Mouse (Mus musculus): ENCODE measurements around the gene Sec31b. TPM values are rescaled to one million over a fixed set of nuclear protein-coding genes. Genes with fewer than 3 reads are reported as not detected.

The Sec31b gene
- 0.29 and 0.49 TPM in 2 replicates for polyA plus RNA-seq (2015; fragmentation: Nextera tagmentation; extraction: Ambion mirVana)

DNA sequence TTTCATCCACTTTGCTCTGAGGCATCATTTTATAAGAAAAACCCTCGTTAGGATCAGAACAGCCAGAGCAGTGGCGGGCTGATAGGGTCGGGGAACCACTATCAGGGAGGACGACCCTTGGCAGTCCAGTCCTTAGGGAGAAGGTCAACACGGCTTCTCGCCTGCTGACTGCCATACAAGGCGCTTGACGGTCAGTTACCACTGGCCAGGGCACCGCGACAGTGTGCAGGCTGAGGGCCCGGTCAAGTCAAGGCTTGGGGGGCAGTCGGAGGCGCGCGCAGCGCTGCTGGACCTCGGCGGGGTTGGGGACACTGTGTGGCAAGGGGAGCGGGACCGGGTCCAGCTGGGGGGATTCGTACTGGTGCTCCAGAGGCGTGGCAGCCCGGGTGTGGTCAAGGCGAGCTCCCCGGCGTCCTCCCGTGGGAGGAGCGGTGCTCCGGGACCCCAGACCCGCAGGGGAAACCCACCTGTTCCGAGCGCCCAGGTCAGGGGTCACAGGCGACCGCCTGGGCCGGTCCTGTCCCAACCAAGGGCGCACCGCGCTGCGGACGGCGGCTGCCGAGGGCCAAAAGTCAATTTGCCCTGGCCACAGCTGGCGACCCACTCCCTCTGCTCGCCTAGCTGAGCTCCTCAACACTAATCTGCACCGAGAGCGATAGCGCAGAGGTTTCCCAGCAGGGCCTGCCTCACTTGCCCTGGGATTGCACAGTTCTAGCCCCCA is at the start of gene Sec31b:
Gene Sec31b (minus strand): TSS at position 544 of the 721 bp plus-strand sequence.
- Histone ChIP-seq H3K4me2 (peak within 1 kb of the TSS; percentile 79), H3K27me3 (peaks cover 37% of the 10 kb centered on the region), H3K9ac (peak within 1 kb of the TSS; percentile 68), H3K27ac (no peak within 1 kb of the TSS), H3K9me3 (peaks cover 7% of the 10 kb centered on the region; the same call in 1 of the 2 replicates), H3K36me3 (peaks cover 27% of the 10 kb centered on the region), H3K4me3 (peak within 1 kb of the TSS; percentile 45), H3K4me1 (peaks cover 7% of the 10 kb centered on the region)
- no peak for ATAC-seq (ENCODE audit: insufficient number of reproducible peaks, insufficient read depth, low FRiP score, low TSS enrichment, low read depth)
- WGBS = 3% methylated on average over 46 of the region's 47 CpGs

DNA sequence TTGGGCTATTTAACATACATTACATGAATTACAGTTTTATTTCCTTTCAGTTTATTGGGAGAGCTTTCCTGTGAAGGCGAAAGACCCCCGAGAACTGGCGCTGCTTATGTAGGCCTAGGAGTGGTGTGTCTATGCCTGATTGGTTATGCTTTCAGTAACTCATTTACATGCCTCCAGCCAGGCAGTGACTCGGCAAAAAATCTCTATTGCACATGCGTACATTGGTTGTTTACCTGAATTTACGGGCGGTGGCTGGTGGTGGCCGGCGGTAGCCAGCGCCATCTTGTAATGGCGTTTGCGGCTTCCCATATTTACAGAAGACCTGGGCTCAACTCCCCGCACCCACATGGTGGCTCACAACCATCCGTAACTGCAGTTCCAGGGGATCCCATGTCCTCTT is 48.5 kb upstream of the Sec31b start:
- no peaks in the 10 kb centered on the region for H3K4me1 ChIP-seq
- H3K4me3 ChIP-seq = no peak overlapping the region
- no peaks in the 10 kb centered on the region for H3K36me3 ChIP-seq
- no peaks in the 10 kb centered on the region for H3K9me3 ChIP-seq
- H3K27me3 ChIP-seq = peaks cover 17% of the 10 kb centered on the region; the same call in 1 of the 2 replicates
- no peak overlapping the region for H3K4me2 ChIP-seq
- H3K27ac ChIP-seq = no peak overlapping the region
- H3K9ac ChIP-seq = no peak overlapping the region
- no peak for ATAC-seq (ENCODE audit: insufficient number of reproducible peaks, insufficient read depth, low FRiP score, low TSS enrichment, low read depth)
- 95% methylated on average over 14 of the region's 14 CpGs for WGBS

- WGBS = 75% methylated on average over 6 of the region's 6 CpGs
Measured at GRCm38 (mm10) chr19:44591638-44592037, 46.0 kb upstream of the Sec31b start.

DNA sequence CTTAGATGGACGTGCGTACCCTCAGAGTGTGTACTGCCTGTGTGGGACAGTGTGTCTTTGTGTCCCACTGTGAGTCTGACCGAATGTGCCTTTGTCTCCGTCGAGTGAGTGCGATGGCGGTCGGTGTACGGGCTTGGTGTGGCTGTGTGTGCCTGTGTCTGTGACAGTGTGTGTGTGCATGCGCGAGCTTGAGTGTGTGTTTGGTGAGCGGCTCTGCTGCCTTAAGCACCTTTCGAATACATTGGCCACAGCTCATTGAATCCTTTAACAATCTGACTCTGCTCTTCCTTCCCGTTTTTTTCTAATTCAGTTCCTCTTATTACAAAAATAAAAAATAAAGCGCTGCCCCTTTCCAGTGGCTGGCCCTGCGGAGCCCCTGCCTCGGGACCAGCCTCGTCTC is 45.3 kb upstream of the Sec31b start:
- Histone ChIP-seq H3K4me1 (no peaks in the 10 kb centered on the region), H3K4me3 (no peak overlapping the region), H3K9ac (no peak overlapping the region), H3K27ac (no peak overlapping the region), H3K36me3 (no peaks in the 10 kb centered on the region), H3K4me2 (no peak overlapping the region), H3K27me3 (peaks cover 31% of the 10 kb centered on the region), H3K9me3 (no peaks in the 10 kb centered on the region)
- no peak for ATAC-seq (ENCODE audit: insufficient number of reproducible peaks, insufficient read depth, low FRiP score, low TSS enrichment, low read depth)
- 86% methylated on average over 18 of the region's 18 CpGs for WGBS

More at GRCm38 (mm10) chr19:44591638-44592037, 46.0 kb upstream of the Sec31b start:
- no peak overlapping the region for H3K27ac ChIP-seq
- ATAC-seq (ENCODE audit: insufficient number of reproducible peaks, insufficient read depth, low FRiP score, low TSS enrichment, low read depth) = no peak
- H3K4me2 ChIP-seq = no peak overlapping the region
- H3K27me3 ChIP-seq = peaks cover 30% of the 10 kb centered on the region
- no peaks in the 10 kb centered on the region for H3K4me1 ChIP-seq
- H3K9me3 ChIP-seq = no peaks in the 10 kb centered on the region
- H3K4me3 ChIP-seq = no peak overlapping the region
- no peaks in the 10 kb centered on the region for H3K36me3 ChIP-seq
- H3K9ac ChIP-seq = no peak overlapping the region

DNA sequence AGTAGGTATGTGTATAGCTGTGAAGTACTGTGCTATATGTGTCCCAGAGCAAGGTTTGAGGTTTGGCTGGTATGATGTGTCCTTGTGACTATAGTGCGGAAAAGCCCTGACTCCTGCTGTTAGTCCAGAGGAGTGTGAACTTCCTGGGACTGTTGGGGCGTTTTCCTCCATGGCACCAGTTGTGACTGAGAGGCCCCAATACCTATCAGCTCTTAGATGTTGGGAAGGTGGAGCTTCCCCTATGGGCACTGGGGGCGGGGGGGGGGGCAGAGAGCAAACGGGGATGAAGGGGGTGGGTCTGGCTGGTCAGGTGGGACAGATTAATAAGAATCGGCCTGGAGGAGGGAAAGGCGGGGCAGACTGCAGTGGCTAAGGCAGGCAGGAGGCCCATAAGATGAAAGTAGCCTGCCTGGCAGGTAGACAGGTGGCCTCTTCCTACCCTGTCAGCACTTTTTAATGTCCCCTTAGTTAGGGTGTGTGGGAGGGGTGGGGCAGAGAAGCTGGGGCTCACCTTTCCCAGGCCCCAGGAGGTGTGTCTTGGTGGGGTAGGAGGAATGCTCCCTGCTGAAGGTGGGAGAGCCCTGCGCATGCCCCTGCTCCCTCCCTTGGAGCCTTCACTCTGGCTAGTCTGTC is 44.0 kb upstream of the Sec31b start:
- Histone ChIP-seq H3K27ac (no peak overlapping the region), H3K4me1 (no peaks in the 10 kb centered on the region), H3K4me3 (no peak overlapping the region), H3K36me3 (no peaks in the 10 kb centered on the region), H3K27me3 (peaks cover 43% of the 10 kb centered on the region), H3K4me2 (no peak overlapping the region), H3K9ac (no peak overlapping the region), H3K9me3 (no peaks in the 10 kb centered on the region)
- no peak for ATAC-seq (ENCODE audit: insufficient number of reproducible peaks, insufficient read depth, low FRiP score, low TSS enrichment, low read depth)
- WGBS = 41% methylated on average over 7 of the region's 7 CpGs

- Histone ChIP-seq H3K27me3 (peaks cover 57% of the 10 kb centered on the region), H3K4me1 (no peaks in the 10 kb centered on the region), H3K36me3 (no peaks in the 10 kb centered on the region), H3K9me3 (no peaks in the 10 kb centered on the region), H3K9ac (no peak overlapping the region), H3K27ac (no peak overlapping the region), H3K4me2 (no peak overlapping the region), H3K4me3 (no peak overlapping the region)
- ATAC-seq (ENCODE audit: insufficient number of reproducible peaks, insufficient read depth, low FRiP score, low TSS enrichment, low read depth) = no peak
- 42% methylated on average over 4 of the region's 4 CpGs for WGBS
Measured at GRCm38 (mm10) chr19:44588036-44588435, 42.4 kb upstream of the Sec31b start.

DNA sequence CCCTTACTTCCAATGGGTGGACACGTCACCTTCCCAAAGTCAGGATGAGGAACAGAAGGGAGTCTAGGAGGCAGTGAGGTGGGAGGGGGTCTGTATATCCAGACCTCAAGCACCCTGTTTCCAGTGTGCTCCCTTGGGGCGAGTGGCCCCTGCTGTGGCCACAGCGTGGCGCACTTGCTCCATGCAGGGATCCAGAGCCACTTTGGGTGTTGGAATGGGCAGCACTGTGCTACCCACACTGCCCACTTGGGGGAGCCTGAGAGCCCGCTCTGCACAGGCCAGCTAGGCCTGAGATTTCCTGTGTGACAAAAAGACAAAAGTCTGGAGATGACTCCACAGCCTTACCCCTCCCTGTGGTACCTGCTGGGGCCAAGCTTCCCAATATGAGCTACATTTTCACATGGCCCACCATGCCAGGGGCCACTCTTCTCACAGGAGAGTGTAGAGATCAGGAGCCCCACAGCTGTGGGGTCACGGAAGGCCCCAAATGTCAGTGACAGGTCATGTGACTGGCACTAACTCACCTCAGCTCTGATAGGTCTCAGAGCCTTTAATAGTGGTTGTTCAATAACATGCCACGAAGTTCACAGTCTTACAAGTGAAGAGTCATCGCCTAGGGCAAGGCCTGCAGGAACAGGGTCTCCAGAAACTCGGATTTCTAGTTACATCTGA is 37.1 kb upstream of the Sec31b start:
- H3K9ac ChIP-seq = no peak overlapping the region
- no peaks in the 10 kb centered on the region for H3K9me3 ChIP-seq
- ATAC-seq (ENCODE audit: insufficient number of reproducible peaks, insufficient read depth, low FRiP score, low TSS enrichment, low read depth) = peak; percentile 60
- H3K27ac ChIP-seq = no peak overlapping the region
- no peak overlapping the region for H3K4me3 ChIP-seq
- H3K36me3 ChIP-seq = 0 out of 2 replicates have a peak, but pooled peaks cover under 1% of the 10 kb centered on the region
- 32% methylated on average over 9 of the region's 9 CpGs for WGBS
- no peaks in the 10 kb centered on the region for H3K4me1 ChIP-seq
- H3K27me3 ChIP-seq = peaks cover 41% of the 10 kb centered on the region
- H3K4me2 ChIP-seq = no peak overlapping the region

DNA sequence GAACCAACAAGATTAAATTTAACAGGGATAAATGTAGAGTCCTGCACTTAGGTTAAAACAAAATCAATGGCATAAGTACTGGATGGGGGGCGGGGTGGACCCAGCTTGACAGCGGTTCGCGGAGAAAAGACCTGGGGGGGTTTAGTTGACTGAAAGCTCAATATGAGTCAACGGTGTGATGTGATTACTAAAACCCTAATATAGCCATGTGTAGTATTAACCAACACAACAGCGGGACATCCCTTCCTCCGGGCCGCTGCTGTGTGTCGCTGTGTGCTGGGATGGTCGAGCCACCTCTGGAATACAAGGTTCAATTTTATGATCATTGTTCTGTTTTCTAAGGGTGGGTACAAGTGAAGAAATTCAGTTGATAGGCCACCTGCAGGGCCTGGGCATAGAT is 36.4 kb upstream of the Sec31b start:
- H3K27ac ChIP-seq = no peak overlapping the region
- H3K4me1 ChIP-seq = no peaks in the 10 kb centered on the region
- H3K27me3 ChIP-seq = peaks cover 37% of the 10 kb centered on the region
- H3K4me3 ChIP-seq = no peak overlapping the region
- H3K4me2 ChIP-seq = no peak overlapping the region
- peaks cover 6% of the 10 kb centered on the region for H3K36me3 ChIP-seq
- H3K9ac ChIP-seq = no peak overlapping the region
- no peak for ATAC-seq (ENCODE audit: insufficient number of reproducible peaks, insufficient read depth, low FRiP score, low TSS enrichment, low read depth)
- WGBS = 83% methylated on average over 10 of the region's 10 CpGs
- no peaks in the 10 kb centered on the region for H3K9me3 ChIP-seq

DNA sequence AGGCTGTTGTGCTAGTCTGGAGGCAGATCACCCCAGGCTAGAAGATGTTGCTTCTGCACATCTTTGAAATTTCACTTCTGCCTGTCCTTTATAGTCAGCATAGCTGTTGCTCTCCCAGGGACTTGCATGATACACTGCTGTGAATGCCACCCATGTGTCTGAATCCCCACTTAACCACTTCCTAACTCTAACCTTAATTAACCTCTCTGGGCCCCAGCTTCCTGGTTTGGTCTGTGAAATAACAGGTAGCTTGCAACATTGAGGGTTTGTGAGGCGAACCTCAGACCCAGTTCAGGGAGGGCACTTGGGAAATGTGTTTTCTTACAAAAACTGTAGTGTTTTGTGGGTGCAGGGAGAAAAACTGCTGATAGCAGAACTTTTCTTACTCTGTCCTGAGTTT is 32.4 kb upstream of the Sec31b start:
- WGBS = 63% methylated on average over 1 of the region's 1 CpGs
- H3K4me2 ChIP-seq = no peak overlapping the region
- no peaks in the 10 kb centered on the region for H3K4me1 ChIP-seq
- peaks cover 44% of the 10 kb centered on the region for H3K36me3 ChIP-seq
- no peak overlapping the region for H3K9ac ChIP-seq
- H3K27ac ChIP-seq = no peak overlapping the region
- no peaks in the 10 kb centered on the region for H3K9me3 ChIP-seq
- H3K27me3 ChIP-seq = no peaks in the 10 kb centered on the region; the same call in 1 of the 2 replicates
- ATAC-seq (ENCODE audit: insufficient number of reproducible peaks, insufficient read depth, low FRiP score, low TSS enrichment, low read depth) = no peak
- no peak overlapping the region for H3K4me3 ChIP-seq

DNA sequence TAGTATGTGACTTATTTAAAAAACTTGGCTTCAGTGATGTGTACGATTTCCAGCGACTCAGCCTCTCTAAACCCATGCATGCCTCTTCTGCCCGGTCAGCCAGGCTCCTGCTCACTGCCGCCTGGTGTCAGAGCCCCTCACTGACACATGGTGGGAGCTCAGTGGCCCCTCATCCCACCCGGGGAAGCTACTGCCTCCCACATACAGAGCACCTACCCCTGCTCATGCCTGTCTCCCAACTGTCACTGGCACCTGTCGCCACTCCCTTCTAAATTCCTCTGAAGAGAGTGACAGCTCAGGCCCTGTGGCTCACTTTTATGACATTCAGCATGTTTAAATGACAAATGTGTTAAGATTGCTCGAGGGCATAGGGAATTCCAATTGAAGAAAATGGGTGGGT is 30.6 kb upstream of the Sec31b start:
- H3K9me3 ChIP-seq = no peaks in the 10 kb centered on the region
- H3K9ac ChIP-seq = no peak overlapping the region
- no peaks in the 10 kb centered on the region for H3K4me1 ChIP-seq
- peaks cover 62% of the 10 kb centered on the region for H3K36me3 ChIP-seq
- H3K27ac ChIP-seq = no peak overlapping the region
- H3K4me2 ChIP-seq = no peak overlapping the region
- no peak overlapping the region for H3K4me3 ChIP-seq
- no peak for ATAC-seq (ENCODE audit: insufficient number of reproducible peaks, insufficient read depth, low FRiP score, low TSS enrichment, low read depth)
- 81% methylated on average over 7 of the region's 7 CpGs for WGBS
- no peaks in the 10 kb centered on the region for H3K27me3 ChIP-seq

DNA sequence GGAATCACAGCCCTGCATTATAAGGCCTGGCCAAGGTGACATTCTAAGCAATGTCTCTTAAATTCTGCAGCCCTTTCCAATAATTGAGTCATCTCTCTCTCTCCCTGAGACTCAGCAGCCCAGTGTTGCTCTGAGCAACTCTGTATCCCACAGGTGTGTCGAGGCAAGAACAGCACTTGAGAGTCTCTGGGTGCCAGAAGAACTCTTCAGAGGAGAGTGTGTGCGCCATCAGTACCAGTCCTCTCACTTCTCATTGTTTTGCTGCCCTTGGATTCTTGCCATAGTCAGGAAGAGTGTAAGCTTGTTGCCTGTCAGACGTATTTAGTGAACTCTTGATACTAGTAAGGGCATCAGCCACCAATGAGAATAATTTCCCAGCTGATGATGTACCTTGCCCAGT is 22.1 kb upstream of the Sec31b start:
- peaks cover 24% of the 10 kb centered on the region for H3K4me1 ChIP-seq
- H3K4me2 ChIP-seq = no peak overlapping the region
- no peak overlapping the region for H3K9ac ChIP-seq
- H3K27ac ChIP-seq = no peak overlapping the region
- peaks cover 81% of the 10 kb centered on the region for H3K36me3 ChIP-seq
- no peak overlapping the region for H3K4me3 ChIP-seq
- no peaks in the 10 kb centered on the region for H3K9me3 ChIP-seq
- 87% methylated on average over 3 of the region's 3 CpGs for WGBS
- no peak for ATAC-seq (ENCODE audit: insufficient number of reproducible peaks, insufficient read depth, low FRiP score, low TSS enrichment, low read depth)
- H3K27me3 ChIP-seq = no peaks in the 10 kb centered on the region

All from embryonic facial prominence, embryonic 13.5 days (tissue).